In the genomic region with DNA sequence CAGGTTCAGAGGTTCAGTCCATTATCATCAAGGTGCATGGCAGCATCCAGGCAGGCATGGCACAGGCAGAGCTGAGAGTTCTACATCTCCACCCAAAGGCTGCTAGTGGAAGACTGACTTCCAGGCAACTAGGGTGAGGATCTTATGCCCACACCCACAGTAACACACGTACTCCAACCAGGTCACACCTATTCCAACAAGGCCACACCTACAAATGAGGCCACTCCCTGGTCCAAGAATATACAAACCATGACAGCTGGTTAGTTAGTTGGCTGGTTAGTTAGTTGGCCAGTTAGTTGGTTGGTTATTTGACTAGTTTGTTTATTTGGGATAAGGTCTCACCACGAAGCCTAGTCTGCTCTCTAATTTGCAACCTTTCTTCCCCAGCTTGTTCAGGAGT, we compare ENCODE assay signal across 21 mouse cellular contexts. TPM values are rescaled to one million over a fixed set of nuclear protein-coding genes. Genes with fewer than 3 reads are reported as not detected.
"Had no signal": no experiment of that assay in that cellular context is flagged by ENCODE, and none has a peak within 500 bp of the region (broad histone marks: within the 10 kb centered on the region; RNA-seq: fewer than 3 reads in every experiment).

No protein-coding gene starts in this region.

- H3K9me3 ChIP-seq: limb, embryonic 10.5 days; limb, embryonic 13.5 days; liver, embryonic 12.5 days; liver, embryonic 15.5 days; lung, embryonic 15.5 days; megakaryocyte, embryonic 14.5 days; midbrain, embryonic 10.5 days; midbrain, embryonic 13.5 days; neural tube, embryonic 13.5 days had no signal

- H3K36me3 ChIP-seq: limb, embryonic 10.5 days; liver, embryonic 12.5 days; liver, embryonic 15.5 days; lung, embryonic 15.5 days; midbrain, embryonic 10.5 days; midbrain, embryonic 13.5 days; neural tube, embryonic 13.5 days had no signal

- H3K4me3 ChIP-seq: limb, embryonic 10.5 days; limb, embryonic 13.5 days; liver, embryonic 12.5 days; liver, embryonic 15.5 days; lung, embryonic 15.5 days; megakaryocyte, embryonic 14.5 days; midbrain, embryonic 10.5 days; midbrain, embryonic 13.5 days; myocyte; neural tube, embryonic 13.5 days had no signal

- H3K9ac ChIP-seq: limb, embryonic 13.5 days; liver, embryonic 12.5 days; liver, embryonic 15.5 days; lung, embryonic 15.5 days; midbrain, embryonic 13.5 days; neural tube, embryonic 13.5 days had no signal

- ATAC-seq: liver, embryonic 12.5 days; midbrain, embryonic 13.5 days; midbrain, embryonic 16.5 days had no signal

- DNase-seq: kidney, adult 9 months; kidney, postnatal 14 days; kidney, postnatal 4 days; liver; lung, adult 18-20 months; lung, postnatal 10 days; lung, postnatal 36 days; retina, postnatal 1 day; spleen, adult 18-20 months had no signal

- H3K4me2 ChIP-seq: limb, embryonic 13.5 days; liver, embryonic 12.5 days; liver, embryonic 15.5 days; lung, embryonic 15.5 days; midbrain, embryonic 13.5 days; neural tube, embryonic 13.5 days had no signal

- H3K27me3 ChIP-seq: limb, embryonic 13.5 days; liver, embryonic 12.5 days; liver, embryonic 15.5 days; lung, embryonic 15.5 days; midbrain, embryonic 13.5 days; neural tube, embryonic 13.5 days had no signal

- H3K27ac ChIP-seq: limb, embryonic 10.5 days; limb, embryonic 13.5 days; liver, embryonic 12.5 days; liver, embryonic 15.5 days; lung, embryonic 15.5 days; midbrain, embryonic 10.5 days; midbrain, embryonic 13.5 days; neural tube, embryonic 13.5 days had no signal

- H3K4me1 ChIP-seq: lung, embryonic 15.5 days had no signal

RNA-seq across cellular contexts. Expression of gene Glt8d2, which starts 27.2 kb away (rescaled TPM):
- total RNA-seq: monocyte, adult 5-6 weeks had no signal
